Mouse (Mus musculus): ENCODE measurements around the gene Gm8122. TPM values are rescaled to one million over a fixed set of nuclear protein-coding genes. Genes with fewer than 3 reads are reported as not detected.

Gene Gm8122
- polyA plus RNA-seq (2021; fragmentation: Nextera tagmentation), result not detected in 2 replicates
- long read RNA-seq, experiment 1, result 0 reads
- long read RNA-seq, experiment 2, result 0 reads

GRCm38 (mm10) chr14:43235204-43235603, at the start of gene Gm8122:
Gene Gm8122 (minus strand): TSS chr14:43235304.

GRCm38 (mm10) chr14:43274986-43275511, 39.9 kb upstream of the Gm8122 start, which contains the start of gene Gm9732:
Gene Gm9732 (plus strand): TSS chr14:43275036.

GRCm38 (mm10) chr14:43258349-43258748, 23.2 kb upstream of the Gm8122 start, which contains the start of gene Gm8126:
Gene Gm8126 (plus strand): TSS chr14:43258649.

Other genes starting within 250 kb of the Gm8122 start
- not detected in 2 replicates for gene Gm8082, start 241.7 kb downstream of the Gm8122 start, polyA plus RNA-seq (2021; fragmentation: Nextera tagmentation)
- not detected in 2 replicates for gene Gm10376, start 219.7 kb downstream of the Gm8122 start, polyA plus RNA-seq (2021; fragmentation: Nextera tagmentation)
- 0.08 TPM in 1 of 2 replicates, not detected in the other for gene Gm8094, start 158.7 kb downstream of the Gm8122 start, polyA plus RNA-seq (2021; fragmentation: Nextera tagmentation)
- 0.11 and 0.29 TPM in 2 replicates for gene Gm8104, start 134.7 kb downstream of the Gm8122 start, polyA plus RNA-seq (2021; fragmentation: Nextera tagmentation)
- not detected in 2 replicates for gene Gm7233, start 55.4 kb downstream of the Gm8122 start, polyA plus RNA-seq (2021; fragmentation: Nextera tagmentation)
- gene Gm8126, start 23.3 kb upstream of the Gm8122 start, polyA plus RNA-seq (2021; fragmentation: Nextera tagmentation), result not detected in 2 replicates
- 0.19 and 0.37 TPM in 2 replicates for gene Gm9732, start 39.7 kb upstream of the Gm8122 start, polyA plus RNA-seq (2021; fragmentation: Nextera tagmentation)
- gene Gm8127, start 58.5 kb upstream of the Gm8122 start, polyA plus RNA-seq (2021; fragmentation: Nextera tagmentation), result not detected in 2 replicates
- gene 1700001F09Rik, start 112.5 kb upstream of the Gm8122 start, polyA plus RNA-seq (2021; fragmentation: Nextera tagmentation), result not detected in 2 replicates
- gene Gm8138, start 181.0 kb upstream of the Gm8122 start, polyA plus RNA-seq (2021; fragmentation: Nextera tagmentation), result not detected in 2 replicates

Measured in left cerebral cortex, adult 6 months (tissue).